Mouse (Mus musculus) liver (tissue): ENCODE measurements around the gene Gm3336.

ENCODE experiments used
- DNase-seq: peaks from one replicate; pipeline ENCODE4 v3.0.0-alpha.2; 2020; ENCODE audit warnings: mixed read lengths

Gene Gm3336

GRCm38 (mm10) chr8:70696019-70696885, 22.1 kb upstream of the Gm3336 start:
- DNase-seq: peak; percentile 95

GRCm38 (mm10) chr8:70696946-70697345, 21.4 kb upstream of the Gm3336 start:
- DNase-seq: no peak

DNA sequence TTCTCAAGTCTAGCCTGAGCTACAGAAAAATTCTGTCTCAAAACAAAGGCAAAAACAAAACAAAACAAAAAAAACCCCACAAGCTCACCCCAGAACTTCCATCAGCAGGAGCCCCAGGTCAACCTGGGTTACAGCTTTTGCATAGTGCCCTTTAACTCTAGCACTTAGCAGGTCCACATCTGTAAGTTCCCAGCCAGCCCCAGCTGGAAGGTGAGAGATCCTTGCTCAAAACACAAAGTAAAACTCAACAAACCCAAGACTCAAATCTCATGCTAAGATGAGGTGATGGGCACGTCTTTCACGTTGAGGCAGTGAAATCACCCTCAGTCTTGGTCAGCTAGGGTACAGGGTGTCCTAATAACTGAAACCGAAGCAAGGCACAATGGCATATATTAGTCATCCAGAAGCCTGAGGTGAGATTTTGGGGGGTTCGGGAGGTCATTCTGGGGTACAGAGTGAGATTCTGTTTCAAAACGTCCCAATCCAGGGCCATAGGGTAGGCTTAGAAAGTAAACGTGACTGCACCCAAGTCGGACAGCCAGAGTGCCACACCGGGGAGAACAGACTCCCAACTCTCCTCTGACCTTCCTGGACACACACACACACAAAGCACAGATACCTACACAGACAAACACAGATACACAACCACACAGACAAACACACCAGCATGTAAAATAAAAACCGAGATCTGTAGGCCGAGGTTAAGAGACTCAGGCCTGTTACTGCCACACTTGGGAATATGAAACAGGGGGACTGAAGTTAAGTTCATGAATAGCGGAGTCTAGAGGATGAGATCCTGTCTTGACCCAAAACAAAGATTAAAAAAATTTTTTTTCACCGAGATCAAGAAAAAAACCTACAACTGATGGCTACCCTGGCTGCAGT, 20.7 kb upstream of the Gm3336 start:
- no peak for DNase-seq

GRCm38 (mm10) chr8:70698310-70699109, 19.8 kb upstream of the Gm3336 start, which contains the start of gene Jund:
Gene Jund, plus strand, starts transcription at chr8:70698949.
- peak; percentile 99 for DNase-seq

- DNase-seq: peak; percentile 75
These were observed 19.1 kb upstream of the Gm3336 start for GRCm38 (mm10) chr8:70699116-70699833.

GRCm38 (mm10) chr8:70699834-70700554, 18.3 kb upstream of the Gm3336 start:
- peak; percentile 84 for DNase-seq

DNA sequence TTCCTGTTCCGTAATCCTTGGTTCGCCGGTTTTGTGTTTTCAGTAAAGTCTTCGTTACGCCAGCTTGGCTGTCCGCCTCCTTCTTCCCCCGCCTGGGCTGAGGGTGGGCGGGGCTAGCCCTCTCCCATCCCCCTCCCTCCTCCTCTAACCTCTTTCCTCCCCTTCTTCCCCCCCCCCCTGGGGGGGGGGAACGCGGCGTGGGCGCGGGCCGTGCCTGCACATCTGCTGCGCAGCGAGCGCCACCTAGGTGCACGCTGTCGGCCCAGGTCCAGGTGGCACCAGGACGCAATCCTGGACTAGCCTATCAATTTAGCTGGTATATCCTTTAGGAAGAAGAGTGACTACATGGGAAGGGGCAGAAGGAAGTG, 17.8 kb upstream of the Gm3336 start:
- peak; percentile 96 for DNase-seq

GRCm38 (mm10) chr8:70701048-70701981, 17.0 kb upstream of the Gm3336 start:
- no peak for DNase-seq

DNA sequence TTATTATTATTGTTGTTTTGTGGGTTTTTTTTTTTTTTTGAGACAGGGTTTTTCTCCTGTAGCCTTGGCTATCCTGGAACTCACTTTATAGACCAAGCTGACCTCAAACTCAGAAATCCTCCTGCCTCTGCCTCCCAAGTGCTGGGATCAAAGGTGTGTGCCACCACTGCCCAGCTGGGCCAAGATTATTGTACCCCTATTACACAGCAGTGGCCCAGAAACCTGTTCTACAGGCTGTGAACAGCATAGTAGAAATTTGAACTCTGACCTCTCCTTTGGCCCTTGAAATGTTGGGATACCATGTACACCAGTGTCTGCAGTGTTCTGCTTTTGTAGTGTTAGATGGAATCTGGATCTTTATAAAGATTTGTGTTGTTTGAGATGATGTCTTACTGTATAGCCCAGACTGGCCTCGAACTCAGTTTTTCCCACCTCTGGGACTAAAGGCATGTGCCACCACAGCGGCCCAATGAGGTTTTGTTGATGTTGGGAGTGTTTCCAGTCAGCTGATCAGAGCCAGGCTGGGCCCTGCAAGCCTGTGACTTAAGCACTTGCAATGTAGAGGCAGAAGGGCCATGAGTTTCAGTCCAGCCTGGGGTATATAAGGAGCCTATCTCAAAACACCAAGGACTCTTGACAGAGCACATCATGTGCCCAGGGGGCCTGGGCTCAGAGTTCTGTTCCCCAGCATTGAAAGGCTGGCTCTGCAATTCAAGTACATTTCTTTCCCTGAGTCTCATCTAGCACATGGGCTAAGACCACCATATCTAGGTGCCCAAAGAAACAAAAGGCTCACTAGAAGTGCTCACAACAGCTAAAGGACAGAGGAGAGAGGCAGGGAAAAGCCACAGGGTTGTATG, 16.1 kb upstream of the Gm3336 start:
- DNase-seq: no peak

GRCm38 (mm10) chr8:70702842-70703182, 15.5 kb upstream of the Gm3336 start:
- DNase-seq: no peak

DNA sequence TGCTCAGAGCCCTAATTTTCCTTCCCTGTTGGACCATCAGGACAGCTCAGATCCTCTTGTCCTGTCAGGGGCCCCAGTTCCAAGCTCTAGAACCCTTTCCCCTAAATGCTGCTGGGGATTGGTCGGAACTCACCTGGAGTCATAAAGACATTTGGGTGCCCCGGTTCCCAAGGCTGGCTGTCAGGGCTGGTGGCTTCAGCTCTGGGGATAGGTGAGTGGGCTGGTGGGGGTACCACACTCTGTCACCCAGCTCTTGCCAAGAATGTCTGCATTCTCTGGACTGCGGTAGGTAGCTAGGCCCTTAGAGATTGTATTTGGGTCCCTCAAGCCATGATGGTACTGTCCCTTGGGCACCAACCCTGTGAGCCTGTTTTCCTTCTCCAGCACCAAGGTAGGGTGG, 15.1 kb upstream of the Gm3336 start, which contains the start of gene Iqcn:
TSS of gene Iqcn (plus strand) at position 171 of the 400 bp plus-strand sequence.
- no peak for DNase-seq

DNA sequence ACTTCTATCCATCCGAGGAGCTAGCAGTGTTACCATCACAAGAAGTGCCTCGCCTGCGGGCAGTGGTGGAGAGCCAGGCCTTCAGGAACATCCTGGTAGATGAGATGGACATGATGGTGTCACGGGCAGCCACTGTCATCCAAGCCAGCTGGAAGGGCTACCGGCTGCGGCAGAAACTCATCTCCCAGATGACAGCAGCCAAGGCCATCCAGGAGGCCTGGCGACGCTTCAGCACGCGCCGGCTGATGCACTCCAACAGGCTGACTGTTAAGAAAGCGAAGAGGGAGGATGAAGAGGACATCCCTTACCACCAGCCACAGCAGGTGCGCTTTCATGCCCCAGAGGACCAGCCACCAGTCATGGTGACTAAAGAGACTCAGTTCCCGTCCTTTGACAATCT, 10.1 kb upstream of the Gm3336 start:
- DNase-seq: no peak

DNA sequence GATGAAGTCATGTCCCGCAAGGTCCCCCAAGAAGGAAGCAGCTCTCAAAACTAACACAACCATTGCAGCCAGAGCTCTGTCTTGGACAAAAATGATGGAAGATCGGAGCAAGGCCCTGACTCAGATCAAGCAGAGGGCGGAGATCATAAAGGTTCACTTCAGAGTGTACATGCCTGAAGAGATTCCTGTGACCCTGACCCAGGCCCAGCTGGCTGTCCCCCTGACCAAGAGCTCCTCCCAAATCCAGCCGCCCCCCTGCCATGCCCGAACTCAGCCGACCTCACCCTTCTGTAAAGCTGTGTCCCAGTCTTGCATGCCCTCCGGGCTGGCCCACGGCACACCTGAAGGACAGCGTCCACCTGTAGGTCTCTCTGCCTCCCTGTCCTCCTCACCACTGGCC, 8.5 kb upstream of the Gm3336 start:
- DNase-seq: no peak

GRCm38 (mm10) chr8:70710296-70710695, 8.0 kb upstream of the Gm3336 start:
- no peak for DNase-seq

DNA sequence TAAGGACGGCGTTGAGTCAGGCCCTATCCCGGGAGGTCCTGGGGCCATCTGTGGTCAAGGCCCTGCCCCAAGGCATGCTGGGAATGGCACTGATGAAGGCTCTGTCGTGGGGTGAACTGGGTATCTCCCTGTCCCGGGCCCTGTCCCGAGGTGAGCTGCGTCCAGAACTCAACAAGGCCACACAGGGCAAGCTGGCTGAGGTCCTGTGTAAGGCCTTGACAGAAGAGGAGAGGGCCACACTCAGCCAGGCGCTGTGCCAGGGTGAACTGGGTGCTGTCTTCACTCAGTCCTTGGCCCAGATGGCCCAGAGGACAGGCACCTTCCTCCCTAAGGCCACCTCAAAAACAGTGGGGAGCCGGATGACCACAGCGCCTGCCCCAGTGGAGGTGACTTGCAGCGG, 7.3 kb upstream of the Gm3336 start:
- DNase-seq: no peak

DNA sequence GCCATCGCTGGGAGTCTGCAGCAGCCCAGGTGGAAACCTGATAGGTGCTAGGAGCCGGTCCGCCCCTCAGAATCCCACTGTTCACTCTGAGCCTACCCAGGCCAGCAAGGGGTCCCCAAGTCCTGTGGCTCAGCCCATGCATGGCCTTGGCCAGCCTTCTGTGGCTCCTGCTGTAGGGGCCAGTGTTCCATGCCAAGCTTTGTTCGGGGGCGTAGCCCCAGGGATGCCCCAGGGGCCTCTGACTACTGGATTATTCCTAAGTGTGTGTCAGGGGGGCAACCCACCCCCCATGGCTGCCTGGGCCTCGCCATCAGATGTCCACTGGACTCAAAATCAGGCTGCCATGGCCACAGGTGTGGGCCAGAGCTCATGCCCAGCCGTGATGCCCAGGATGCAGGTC, 4.4 kb upstream of the Gm3336 start:
- DNase-seq: no peak

- DNase-seq: no peak
These were observed 3.3 kb upstream of the Gm3336 start for GRCm38 (mm10) chr8:70715086-70715485.

DNA sequence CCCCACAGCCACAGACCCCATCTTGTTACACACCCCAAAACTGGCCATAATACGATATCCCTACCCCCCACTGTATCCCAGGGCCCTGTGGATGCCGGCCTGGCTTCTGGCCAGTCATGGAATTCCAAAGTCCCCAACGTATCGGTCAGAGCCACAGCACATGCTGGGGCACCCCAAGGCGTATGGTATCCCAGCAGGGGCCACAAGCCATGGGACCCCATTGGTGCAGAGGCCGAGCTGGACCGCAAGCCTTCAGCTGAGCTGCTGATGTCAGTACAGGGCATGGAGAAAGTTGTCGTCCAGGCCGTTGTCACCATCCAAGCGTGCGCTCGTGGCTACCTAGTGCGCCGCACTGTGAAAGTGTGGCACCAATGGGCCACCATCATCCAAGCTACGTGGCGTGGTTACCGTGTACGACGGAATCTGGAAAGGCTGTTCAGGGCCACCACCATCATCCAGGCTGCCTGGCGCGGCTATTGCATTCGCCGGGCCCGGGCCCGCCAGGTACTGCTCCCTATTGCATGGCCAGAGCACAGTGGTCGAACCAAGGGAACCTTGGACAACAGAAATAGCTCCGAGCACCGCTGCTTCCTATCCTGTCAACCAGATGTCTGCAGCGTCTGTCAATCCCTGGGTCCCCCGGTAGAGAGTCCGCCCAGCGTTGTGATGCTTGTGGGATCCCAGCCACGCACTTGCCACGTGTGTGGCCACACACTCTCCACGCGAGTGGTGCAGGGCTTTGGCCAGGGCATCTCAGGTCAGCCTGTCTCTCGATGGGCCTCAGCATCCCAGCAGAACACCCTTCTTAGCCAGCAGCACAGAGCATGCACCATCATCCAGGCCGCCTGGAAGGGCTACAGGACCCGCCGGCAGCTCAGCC, 1.6 kb upstream of the Gm3336 start:
- no peak for DNase-seq
